Mouse (Mus musculus) olfactory bulb, adult 2 months (tissue): Measurements from ENCODE around the gene Ap2a1.

Source experiments
- CTCF ChIP-seq: fragments of 200-500 bp; IDR thresholded peaks from 2 replicates; pipeline ENCODE4 v1.5.1; 2012; ENCODE audit warnings: low read depth, mild to moderate bottlenecking, low read length, moderate library complexity; ENCODE audit not compliant: insufficient read depth
- POLR2A ChIP-seq: fragments of 200-500 bp; IDR thresholded peaks from 2 replicates; pipeline ENCODE4 v1.6.1; 2012; ENCODE audit warnings: mild to moderate bottlenecking, low read depth, low read length, moderate library complexity; ENCODE audit not compliant: insufficient read depth

DNA sequence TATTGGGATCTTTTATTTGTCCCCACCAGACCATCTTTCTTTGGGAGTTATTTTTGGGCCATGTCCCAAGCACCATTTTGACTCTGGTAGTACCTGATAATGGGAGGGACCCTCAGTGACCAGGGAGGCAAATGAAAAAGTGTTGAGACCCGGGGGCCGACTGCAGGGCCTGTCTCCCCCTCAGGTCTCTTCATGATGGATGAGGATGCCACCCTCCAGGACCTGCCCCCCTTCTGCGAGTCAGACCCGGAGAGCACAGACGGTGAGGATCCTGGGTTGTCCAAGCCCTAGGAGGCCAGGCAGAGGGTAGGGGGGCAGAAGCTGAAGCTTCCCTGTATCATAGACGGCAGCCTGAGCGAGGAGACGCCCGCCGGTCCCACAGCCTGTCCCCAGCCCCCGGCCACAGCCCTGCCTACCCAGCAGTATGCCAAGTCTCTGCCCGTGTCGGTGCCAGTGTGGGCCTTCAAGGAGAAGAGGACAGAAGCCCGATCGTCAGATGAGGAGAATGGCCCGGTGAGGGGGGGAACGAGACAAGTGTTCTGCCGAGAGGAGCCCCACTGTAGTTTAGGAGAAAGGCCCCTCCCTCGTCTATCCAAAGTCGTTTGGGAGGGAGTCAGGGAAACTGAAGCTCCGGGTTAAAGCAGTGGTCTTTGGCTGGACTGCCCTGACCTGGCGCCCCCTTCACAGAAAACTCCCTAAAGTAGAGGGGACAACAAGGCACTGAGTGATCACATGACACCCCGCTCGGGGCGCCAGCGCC, 75.5 kb downstream of the Ap2a1 start:
- TF ChIP-seq CTCF (no peak), POLR2A (no peak)
